Mouse (Mus musculus) liver, embryonic 14.5 days (tissue): ENCODE results near the gene Ube2t.

Experiments
- CTCF ChIP-seq: IDR thresholded peaks from 2 replicates; pipeline ENCODE4 v1.5.1; 2016; ENCODE audit warnings: antibody characterized with exemption, low read depth, control low read depth
- EP300 ChIP-seq: IDR thresholded peaks from 2 replicates; pipeline ENCODE4 v1.6.1; 2016; ENCODE audit warnings: antibody characterized with exemption, low read depth

DNA sequence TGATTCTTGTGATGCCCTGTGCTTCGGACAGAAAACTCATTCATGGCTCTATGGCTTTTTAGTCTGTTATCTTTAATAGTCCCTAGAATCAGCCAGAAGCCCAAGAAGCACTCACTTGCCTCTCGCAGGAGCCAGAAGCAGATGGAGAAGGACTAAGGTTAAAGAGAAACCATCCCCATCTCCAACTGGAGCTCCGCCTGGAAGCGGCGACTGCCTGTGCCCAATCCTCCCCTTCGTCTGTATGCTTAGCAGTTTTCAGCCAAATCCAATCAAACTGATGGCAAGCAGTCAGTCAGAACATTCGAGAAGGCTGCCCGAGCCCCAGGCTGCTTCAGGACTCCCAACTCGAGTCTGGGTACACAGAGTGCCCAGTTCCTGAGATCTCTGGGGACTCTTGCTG is 50.1 kb downstream of the Ube2t start:
- TF ChIP-seq CTCF (no peak), EP300 (no peak)
